Mouse (Mus musculus) kidney, adult 11 months (tissue): ENCODE measurements around the gene Cd302.

Source experiments
- DNase-seq: peaks from one replicate; pipeline ENCODE4 v3.0.0; 2022

Gene Cd302

GRCm38 (mm10) chr2:60284467-60284821, at the start of gene Cd302:
TSS of gene Cd302 (minus strand) at chr2:60284488.
- no peak for DNase-seq

DNA sequence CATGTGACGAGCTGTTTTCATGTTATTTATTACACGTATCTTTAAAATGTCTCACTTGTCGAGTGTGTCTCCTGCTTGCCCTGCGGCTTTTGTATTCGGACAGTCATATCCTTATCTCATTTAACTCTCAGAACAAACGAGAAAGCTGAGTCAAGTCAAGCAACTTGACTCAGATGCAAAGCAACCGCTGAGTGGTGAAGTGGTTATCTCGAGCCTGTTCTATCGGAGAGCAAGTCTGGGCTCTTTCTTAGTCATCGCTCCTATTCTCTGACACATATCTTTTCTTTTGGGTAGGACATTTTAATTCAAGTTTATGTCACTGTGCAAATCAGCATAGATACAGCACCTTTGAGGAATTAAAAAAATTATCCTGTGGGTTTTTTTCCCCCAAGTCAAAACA, 44.4 kb upstream of the Cd302 start:
- DNase-seq = no peak

GRCm38 (mm10) chr2:60327581-60327980, 43.3 kb upstream of the Cd302 start:
- no peak for DNase-seq

GRCm38 (mm10) chr2:60326948-60327347, 42.7 kb upstream of the Cd302 start:
- DNase-seq = no peak

- no peak for DNase-seq
These were observed 39.1 kb upstream of the Cd302 start for GRCm38 (mm10) chr2:60323411-60323810.

- DNase-seq = no peak
These were observed 37.9 kb upstream of the Cd302 start for GRCm38 (mm10) chr2:60322031-60322726.

GRCm38 (mm10) chr2:60303796-60304195, 19.5 kb upstream of the Cd302 start:
- DNase-seq = no peak

- no peak for DNase-seq
These were observed 15.0 kb upstream of the Cd302 start for GRCm38 (mm10) chr2:60299323-60299722.

GRCm38 (mm10) chr2:60298266-60298665, 14.0 kb upstream of the Cd302 start:
- no peak for DNase-seq

- DNase-seq = no peak
These were observed 7.1 kb upstream of the Cd302 start for GRCm38 (mm10) chr2:60291381-60291780.

- no peak for DNase-seq
These were observed 5.2 kb upstream of the Cd302 start for GRCm38 (mm10) chr2:60289451-60289850.

DNA sequence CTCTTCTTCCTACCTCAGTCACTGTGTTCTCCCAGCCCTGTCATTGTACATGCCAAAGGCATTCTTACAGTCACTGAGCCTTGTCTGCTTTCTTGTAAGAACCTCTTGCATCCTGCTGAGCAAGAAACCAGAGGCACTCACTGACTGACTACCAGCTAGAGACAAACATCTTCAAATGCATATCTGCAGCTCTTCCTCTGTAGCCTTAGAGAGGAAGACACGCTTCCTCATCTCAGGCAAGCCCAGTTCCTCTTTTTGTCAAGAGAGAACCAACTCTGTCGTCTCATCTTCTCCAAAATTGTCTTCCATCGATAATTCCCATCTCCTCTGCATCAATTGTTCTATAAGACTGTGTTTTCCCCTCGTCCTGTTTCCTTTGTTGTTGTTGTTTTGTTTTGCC, 4.3 kb upstream of the Cd302 start:
- no peak for DNase-seq

GRCm38 (mm10) chr2:60285107-60285617, 874 bp upstream of the Cd302 start:
- no peak for DNase-seq

DNA sequence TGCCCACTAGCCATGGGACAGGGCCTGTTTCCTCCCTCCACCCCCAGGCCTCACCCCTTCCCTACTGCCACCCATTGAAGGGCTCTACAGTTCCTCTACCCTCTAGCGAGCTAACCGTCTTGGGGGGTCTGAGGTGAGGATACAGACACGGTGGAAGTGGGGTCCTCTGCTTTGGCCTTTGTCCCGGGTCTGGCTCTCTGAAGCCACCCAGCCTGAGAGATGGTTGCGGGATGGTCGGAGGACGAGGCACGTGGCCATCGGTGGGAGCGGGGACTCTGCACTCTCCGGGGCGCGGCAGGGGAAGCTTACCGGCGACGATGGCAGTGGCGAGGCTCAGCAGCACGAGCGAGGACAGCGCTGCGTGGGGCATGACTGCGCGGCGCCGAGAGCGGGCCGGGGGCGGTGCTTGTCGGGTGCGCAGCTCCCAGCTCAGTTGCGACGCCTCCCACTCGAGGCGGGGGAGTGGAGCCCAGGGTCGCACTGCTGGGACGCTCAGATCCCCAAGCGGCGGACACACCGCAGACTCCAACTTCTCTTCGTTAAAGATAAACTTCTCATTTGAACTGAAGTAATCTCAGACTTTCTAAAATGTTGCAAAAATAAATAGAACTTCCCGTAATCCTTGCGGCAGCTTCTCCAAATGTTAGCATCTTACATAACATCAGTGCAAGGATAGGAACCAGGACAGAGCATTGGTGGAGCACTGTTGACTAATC, 379 bp downstream of the Cd302 start:
- peak; percentile 64 for DNase-seq

- DNase-seq = peak; percentile 11
These were observed 1.0 kb downstream of the Cd302 start for GRCm38 (mm10) chr2:60283208-60283750.

- DNase-seq = no peak
These were observed 1.7 kb downstream of the Cd302 start for GRCm38 (mm10) chr2:60282625-60283024.

DNA sequence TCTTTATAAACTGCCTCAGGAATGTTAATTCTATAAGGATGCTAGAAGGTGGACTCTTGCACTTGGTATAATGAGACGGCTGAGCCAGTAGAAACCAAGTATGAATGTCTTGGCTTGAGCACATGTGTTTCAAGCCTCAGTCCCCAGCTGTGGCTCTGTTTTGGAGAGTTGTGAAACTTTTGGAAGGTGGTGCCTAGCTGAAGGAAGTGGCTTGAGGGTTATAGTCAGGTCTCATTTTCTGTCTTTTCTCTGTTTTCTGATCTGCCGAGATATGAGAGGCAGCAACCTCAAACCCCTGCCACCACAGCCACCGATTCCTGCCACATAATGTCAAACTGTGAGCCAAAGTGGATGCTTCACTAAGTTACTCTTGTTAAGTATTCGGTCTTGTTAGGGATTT, 5.7 kb downstream of the Cd302 start:
- DNase-seq = no peak

GRCm38 (mm10) chr2:60269856-60270479, 14.3 kb downstream of the Cd302 start:
- DNase-seq = peak; percentile 65

GRCm38 (mm10) chr2:60267567-60267966, 16.7 kb downstream of the Cd302 start:
- DNase-seq = no peak

DNA sequence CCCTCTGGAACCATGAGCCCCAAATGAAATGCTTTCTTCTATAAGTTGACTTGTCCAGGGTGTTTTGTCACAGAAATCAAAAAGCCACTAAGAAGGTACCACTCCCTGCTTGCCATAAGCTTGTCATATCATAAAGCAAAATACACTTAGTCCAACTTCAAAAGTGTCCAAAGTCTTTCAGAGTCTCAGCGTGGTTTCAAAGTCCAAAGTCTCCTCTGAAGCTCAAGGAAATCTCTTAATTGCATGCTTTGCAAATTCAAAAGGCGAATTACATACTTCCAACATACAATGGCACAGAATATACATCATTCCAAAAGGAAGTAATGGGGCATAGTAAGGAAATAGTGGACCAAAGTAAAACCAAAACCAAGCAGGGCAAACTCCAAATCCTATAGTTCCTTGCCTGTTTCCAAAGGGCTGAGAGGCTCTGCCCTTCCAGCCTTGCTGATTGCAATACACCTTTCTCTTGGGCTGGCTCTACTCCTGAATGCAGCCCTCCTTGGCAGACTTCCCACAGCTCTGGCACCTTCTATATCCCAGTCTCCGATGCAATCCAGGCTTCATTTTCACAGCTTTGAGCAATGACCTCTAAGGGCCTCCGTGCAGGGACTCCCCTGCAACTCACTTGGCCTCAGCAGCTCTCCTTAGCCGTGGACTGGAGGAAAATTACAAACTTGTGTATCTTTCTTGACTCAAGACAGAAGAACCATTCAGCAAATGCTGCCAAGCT, 23.5 kb downstream of the Cd302 start:
- peak; percentile 18 for DNase-seq

DNA sequence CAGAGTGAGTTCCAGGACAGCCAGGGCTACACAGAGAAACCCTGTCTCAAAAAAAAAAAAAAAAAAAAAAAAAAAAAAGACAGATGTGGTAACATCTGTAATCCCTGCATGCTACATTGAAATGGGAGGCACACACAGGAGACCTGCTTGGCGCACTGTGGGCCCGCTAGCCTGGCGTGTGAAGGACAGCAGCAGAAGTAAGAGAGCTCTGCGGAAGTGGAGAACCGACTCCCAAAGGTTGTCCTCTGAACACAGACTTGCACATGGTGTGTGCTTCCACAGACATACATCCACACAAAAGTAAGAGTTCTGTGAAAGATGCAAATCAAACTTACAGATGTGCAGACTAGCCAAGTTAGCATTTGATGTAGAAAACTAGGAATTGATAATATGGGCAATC, 25.1 kb downstream of the Cd302 start:
- DNase-seq = no peak

- no peak for DNase-seq
These were observed 27.5 kb downstream of the Cd302 start for GRCm38 (mm10) chr2:60256751-60257150.

DNA sequence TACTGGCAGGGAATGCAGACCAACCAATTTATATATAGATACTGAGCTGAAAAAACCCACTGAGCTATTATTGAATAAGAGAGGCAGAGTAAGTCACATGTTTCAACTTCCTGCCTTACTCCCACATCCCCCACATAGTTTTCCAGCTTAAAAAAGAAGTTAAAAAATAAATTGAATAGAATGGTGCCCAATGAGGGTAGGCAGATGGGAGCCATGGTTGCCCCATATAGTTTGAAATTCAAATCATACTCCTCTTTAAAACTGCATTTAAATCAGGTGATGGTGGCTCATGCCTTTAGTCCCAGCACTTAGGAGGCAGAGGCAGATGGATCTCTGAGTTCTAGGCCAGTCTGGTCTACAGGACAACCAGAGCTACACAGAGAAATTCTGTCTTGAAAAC, 30.8 kb downstream of the Cd302 start:
- DNase-seq = no peak
